Mouse (Mus musculus): ENCODE data around the gene Olfr1315-ps1. TPM values are rescaled to one million over a fixed set of nuclear protein-coding genes. Genes with fewer than 3 reads are reported as not detected.

Gene Olfr1315-ps1
- not detected for total RNA-seq (2021)
- long read RNA-seq, experiment 1 = 0 reads
- long read RNA-seq, experiment 2 = 0 reads

GRCm38 (mm10) chr2:112115340-112115739 lies at the start of gene Olfr1315-ps1:
Gene Olfr1315-ps1, minus strand, starts transcription at chr2:112115440.
- DNase-seq (ENCODE audit: low spot score in 2 of 2) = no peak

DNA sequence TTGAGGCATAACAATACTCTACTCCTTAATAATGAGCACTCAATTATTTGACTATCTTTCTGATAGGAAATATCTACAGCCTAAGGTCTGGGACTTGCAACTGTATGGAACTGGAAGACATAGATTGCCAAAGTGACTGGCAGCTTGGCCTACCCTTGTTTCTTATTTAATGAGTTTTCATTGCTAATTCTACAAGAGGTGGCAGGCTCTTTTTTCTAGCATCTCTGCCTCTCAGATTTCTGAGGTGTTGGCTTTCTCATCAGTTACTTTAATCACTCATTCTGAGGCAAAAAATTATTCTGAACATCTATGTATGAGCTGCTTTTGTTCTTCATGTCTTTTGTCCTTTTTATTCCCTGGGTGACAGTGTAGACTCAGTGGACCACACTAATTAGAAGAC lies 38.7 kb upstream of the Olfr1315-ps1 start, which contains the start of gene Olfr1318:
Olfr1318 (plus strand) TSS at position 301 of the 400 bp plus-strand sequence.
- DNase-seq (ENCODE audit: low spot score in 2 of 2) = no peak

GRCm38 (mm10) chr2:112140029-112140428 lies 24.8 kb upstream of the Olfr1315-ps1 start, which contains the start of gene Olfr1317:
Gene Olfr1317, plus strand, starts transcription at chr2:112140329.
- no peak for DNase-seq (ENCODE audit: low spot score in 2 of 2)

DNA sequence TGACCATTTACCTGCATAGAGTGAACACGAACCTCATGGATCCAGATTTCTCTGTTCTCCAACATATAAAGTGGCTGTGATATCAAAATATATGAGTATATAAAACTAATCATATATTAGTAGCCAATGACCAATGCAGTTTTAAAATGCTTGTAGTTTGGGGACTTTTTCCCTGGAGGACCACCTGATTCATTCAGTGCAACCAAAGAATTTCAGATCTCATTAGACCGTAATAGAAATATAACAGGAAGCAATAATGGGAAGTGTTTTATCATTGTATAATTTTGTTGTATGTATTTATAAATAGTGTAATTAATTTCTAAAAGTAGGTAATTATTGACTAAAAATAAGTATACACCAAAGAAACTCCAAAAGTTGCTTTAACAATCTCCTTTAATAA lies 19.6 kb upstream of the Olfr1315-ps1 start, which contains the start of gene Olfr1316:
Olfr1316 (minus strand) TSS at position 101 of the 400 bp plus-strand sequence.
- no peak for DNase-seq (ENCODE audit: low spot score in 2 of 2)

DNA sequence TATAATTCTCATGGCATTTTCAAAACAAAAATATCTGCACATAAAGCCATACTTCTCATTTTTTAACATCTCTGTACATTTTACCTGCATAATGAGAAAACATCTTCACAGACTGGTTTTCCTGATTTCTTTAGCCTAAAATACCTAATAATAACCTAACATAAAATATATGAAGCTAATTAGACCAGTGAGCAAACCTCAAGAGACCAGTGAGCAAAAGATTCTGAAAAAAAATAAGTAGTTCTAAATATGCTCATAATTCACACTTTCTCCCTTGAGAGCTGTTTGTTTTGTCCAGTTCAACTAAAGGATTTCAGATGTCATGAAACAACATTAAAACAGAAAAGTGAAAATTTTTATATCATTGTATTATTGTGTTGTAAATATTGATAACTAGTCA lies 18.6 kb downstream of the Olfr1315-ps1 start, which contains the start of gene Olfr1314:
Olfr1314 (minus strand) TSS at position 101 of the 400 bp plus-strand sequence.
- no peak for DNase-seq (ENCODE audit: low spot score in 2 of 2)

- no peak for DNase-seq (ENCODE audit: low spot score in 2 of 2)
Observed at GRCm38 (mm10) chr2:112077743-112078142, 37.5 kb downstream of the Olfr1315-ps1 start, which contains the start of gene Olfr1313. Gene Olfr1313, minus strand, starts transcription at chr2:112077843.

Other genes with a start within 250 kb of the Olfr1315-ps1 start
- not detected for gene Olfr1305, start 238.3 kb downstream of the Olfr1315-ps1 start, total RNA-seq (2021)
- gene Olfr1306, start 199.2 kb downstream of the Olfr1315-ps1 start, total RNA-seq (2021) = not detected
- under 1 TPM; 0.05 to 0.07 TPM for gene Olfr1307, start 166.0 kb downstream of the Olfr1315-ps1 start, total RNA-seq (2021)
- gene Olfr1308, start 150.5 kb downstream of the Olfr1315-ps1 start, total RNA-seq (2021) = not detected
- gene Olfr1309, start 125.2 kb downstream of the Olfr1315-ps1 start, total RNA-seq (2021) = not detected
- not detected for gene Olfr1310, start 102.7 kb downstream of the Olfr1315-ps1 start, total RNA-seq (2021)
- not detected for gene Olfr1311, start 91.0 kb downstream of the Olfr1315-ps1 start, total RNA-seq (2021)
- not detected for gene Olfr1312, start 65.2 kb downstream of the Olfr1315-ps1 start, total RNA-seq (2021)
- not detected for gene Olfr1313, start 37.6 kb downstream of the Olfr1315-ps1 start, total RNA-seq (2021)
- gene Olfr1314, start 18.7 kb downstream of the Olfr1315-ps1 start, total RNA-seq (2021) = not detected
- not detected for gene Olfr1316, start 19.5 kb upstream of the Olfr1315-ps1 start, total RNA-seq (2021)
- gene Olfr1317, start 24.9 kb upstream of the Olfr1315-ps1 start, total RNA-seq (2021) = not detected
- not detected for gene Olfr1318, start 38.8 kb upstream of the Olfr1315-ps1 start, total RNA-seq (2021)
- gene Lpcat4, start 124.0 kb upstream of the Olfr1315-ps1 start, total RNA-seq (2021) = 10 to 100 TPM; 61.9 to 78.3 TPM
- not detected for gene Nutm1, start 143.9 kb upstream of the Olfr1315-ps1 start, total RNA-seq (2021)
- 10 to 100 TPM; 66.1 to 67.8 TPM for gene Nop10, start 146.5 kb upstream of the Olfr1315-ps1 start, total RNA-seq (2021)
- gene Slc12a6, start 150.4 kb upstream of the Olfr1315-ps1 start, total RNA-seq (2021) = 10 to 100 TPM; 84.5 to 95.5 TPM
- gene Gm21985, start 150.9 kb upstream of the Olfr1315-ps1 start, total RNA-seq (2021) = 1 to 10 TPM in 1 of 2 experiments, under 1 TPM in 1; 0.98 to 1.8 TPM